Mouse (Mus musculus): ENCODE data around the gene Cc2d1a. TPM values are rescaled to one million over a fixed set of nuclear protein-coding genes. Genes with fewer than 3 reads are reported as not detected.

Cc2d1a gene
- polyA plus RNA-seq, 1 experiment from 2014 or later: 16.9 TPM

DNA sequence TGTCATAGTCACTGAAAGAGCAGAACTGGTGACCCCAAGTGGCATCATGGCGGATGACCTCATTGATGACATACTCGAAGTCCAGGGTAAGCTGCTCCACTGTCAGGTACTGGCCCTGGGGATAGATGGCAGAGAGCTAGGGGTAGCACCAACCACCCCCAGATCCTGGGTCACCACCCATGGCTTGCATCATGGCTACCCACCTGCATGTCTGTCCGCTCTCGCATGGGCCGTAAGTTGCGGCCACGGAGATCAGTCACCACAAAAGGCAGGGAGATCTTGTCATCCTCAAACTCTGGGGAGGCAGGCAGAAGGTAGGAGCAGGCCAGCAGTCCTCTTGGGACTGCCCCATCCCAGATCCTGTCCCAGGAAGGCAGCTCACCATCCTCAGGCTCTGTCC is 49.4 kb downstream of the Cc2d1a start:
- Histone ChIP-seq H3K4me3 (no peak overlapping the region), H3K9me3 (no peaks in the 10 kb centered on the region), H3K36me3 (peaks cover 82% of the 10 kb centered on the region), H3K27me3 (replicated peaks) (no peaks in the 10 kb centered on the region), H3K27ac (no peak overlapping the region; the same call in 1 of the 2 replicates), H3K4me1 (peaks cover 15% of the 10 kb centered on the region), H3K9ac (no peak overlapping the region), H3K4me2 (replicated peaks) (no peak overlapping the region)
- ATAC-seq (ENCODE audit: low FRiP score, low read depth): no peak
- WGBS: 94% methylated on average over 7 of the region's 7 CpGs

GRCm38 (mm10) chr8:84096061-84096460 is 51.7 kb downstream of the Cc2d1a start:
- ATAC-seq (ENCODE audit: low FRiP score, low read depth): no peak
- Histone ChIP-seq H3K4me1 (no peaks in the 10 kb centered on the region), H3K9ac (no peak overlapping the region), H3K4me2 (replicated peaks) (no peak overlapping the region), H3K4me3 (no peak overlapping the region), H3K27ac (no peak overlapping the region), H3K9me3 (no peaks in the 10 kb centered on the region), H3K36me3 (peaks cover 87% of the 10 kb centered on the region), H3K27me3 (replicated peaks) (no peaks in the 10 kb centered on the region)
- WGBS: 72% methylated on average over 8 of the region's 8 CpGs

DNA sequence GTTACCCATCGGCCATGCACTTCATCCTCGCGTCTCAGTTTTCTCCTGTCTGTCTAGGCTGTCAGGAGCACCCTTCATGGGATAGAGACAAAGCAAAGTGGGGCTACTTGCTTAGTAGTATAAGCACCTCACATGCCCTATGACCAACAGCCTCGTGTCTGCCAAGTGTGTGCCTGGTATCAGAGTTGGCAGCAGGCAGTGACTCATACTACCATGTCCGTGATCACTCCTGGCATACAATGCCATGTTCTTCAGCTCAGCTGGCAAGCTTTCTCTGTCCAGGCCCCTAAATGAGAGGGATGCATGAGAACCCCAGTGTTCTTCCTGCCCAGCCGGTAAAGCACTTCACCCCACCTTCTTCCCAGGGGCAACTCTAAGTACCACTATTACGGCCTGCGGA is 57.2 kb downstream of the Cc2d1a start:
- Histone ChIP-seq H3K36me3 (peaks cover 94% of the 10 kb centered on the region), H3K4me3 (no peak overlapping the region), H3K9me3 (no peaks in the 10 kb centered on the region), H3K4me2 (replicated peaks) (no peak overlapping the region), H3K4me1 (no peaks in the 10 kb centered on the region), H3K27ac (no peak overlapping the region), H3K27me3 (replicated peaks) (no peaks in the 10 kb centered on the region), H3K9ac (no peak overlapping the region)
- no peak for ATAC-seq (ENCODE audit: low FRiP score, low read depth)
- WGBS: 88% methylated on average over 8 of the region's 8 CpGs

- ATAC-seq (ENCODE audit: low FRiP score, low read depth): no peak
- no peaks in the 10 kb centered on the region for H3K27me3 ChIP-seq (replicated peaks)
- H3K9me3 ChIP-seq: no peaks in the 10 kb centered on the region
- no peak overlapping the region for H3K4me3 ChIP-seq
- H3K27ac ChIP-seq: no peak overlapping the region
- 87% methylated on average over 9 of the region's 9 CpGs for WGBS
- no peak overlapping the region for H3K9ac ChIP-seq
- H3K4me1 ChIP-seq: peaks cover 6% of the 10 kb centered on the region
- H3K36me3 ChIP-seq: peaks cover 85% of the 10 kb centered on the region
- H3K4me2 ChIP-seq (replicated peaks): no peak overlapping the region
These were observed 58.5 kb downstream of the Cc2d1a start for GRCm38 (mm10) chr8:84089277-84089676.

DNA sequence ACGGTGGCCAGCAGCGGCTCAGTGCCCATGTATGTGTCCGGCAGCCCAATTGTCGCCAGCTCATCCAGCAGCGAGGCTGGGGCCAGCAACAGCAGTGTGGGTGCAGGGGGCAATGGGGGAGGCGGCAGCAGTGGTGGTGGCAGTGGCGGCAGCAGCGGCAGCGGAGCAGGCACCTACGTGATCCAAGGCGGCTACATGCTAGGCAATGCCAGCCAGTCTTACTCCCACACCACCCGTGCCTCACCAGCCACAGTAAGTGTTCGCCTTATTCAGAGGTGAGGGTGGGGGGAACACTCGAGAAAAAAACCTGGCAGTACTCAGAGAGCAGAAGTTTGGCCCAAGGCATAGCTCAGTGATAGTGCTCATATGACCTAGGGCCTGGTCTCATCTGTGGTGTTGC is 59.9 kb downstream of the Cc2d1a start:
- H3K27me3 ChIP-seq (replicated peaks): no peaks in the 10 kb centered on the region
- peaks cover 84% of the 10 kb centered on the region for H3K36me3 ChIP-seq
- peaks cover 9% of the 10 kb centered on the region for H3K4me1 ChIP-seq
- H3K4me2 ChIP-seq (replicated peaks): no peak overlapping the region
- no peak for ATAC-seq (ENCODE audit: low FRiP score, low read depth)
- no peak overlapping the region for H3K27ac ChIP-seq
- H3K9me3 ChIP-seq: no peaks in the 10 kb centered on the region
- H3K4me3 ChIP-seq: no peak overlapping the region
- H3K9ac ChIP-seq: no peak overlapping the region
- 94% methylated on average over 14 of the region's 14 CpGs for WGBS

DNA sequence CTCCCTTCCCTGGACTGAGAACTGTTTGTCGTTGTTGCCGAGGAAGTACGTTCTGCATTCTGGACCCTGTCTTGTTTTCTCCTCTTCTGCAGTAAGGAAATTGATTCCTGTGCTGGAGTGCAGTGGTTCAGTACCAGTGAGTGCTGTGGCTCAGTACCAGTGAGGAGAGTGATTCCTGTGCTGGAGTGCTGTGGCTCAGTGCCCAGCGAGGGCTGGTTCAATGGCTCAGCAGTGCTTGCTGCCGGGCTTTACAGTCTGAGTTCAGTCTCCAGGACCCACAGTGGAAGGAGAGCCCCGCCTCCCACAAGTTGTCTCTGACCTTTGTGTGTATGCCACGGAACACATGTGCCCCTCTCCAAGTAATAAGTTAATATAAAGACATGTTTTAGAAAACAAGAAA is 60.6 kb downstream of the Cc2d1a start:
- no peak overlapping the region for H3K4me3 ChIP-seq
- no peak overlapping the region for H3K4me2 ChIP-seq (replicated peaks)
- peaks cover 84% of the 10 kb centered on the region for H3K36me3 ChIP-seq
- H3K27me3 ChIP-seq (replicated peaks): no peaks in the 10 kb centered on the region
- no peak for ATAC-seq (ENCODE audit: low FRiP score, low read depth)
- H3K9me3 ChIP-seq: no peaks in the 10 kb centered on the region
- no peak overlapping the region for H3K27ac ChIP-seq
- peaks cover 9% of the 10 kb centered on the region for H3K4me1 ChIP-seq
- H3K9ac ChIP-seq: no peak overlapping the region
- 89% methylated on average over 7 of the region's 7 CpGs for WGBS

GRCm38 (mm10) chr8:84084341-84085115 is 63.2 kb downstream of the Cc2d1a start:
- 34% methylated on average over 42 of the region's 42 CpGs for WGBS
- no peak overlapping the region for H3K27ac ChIP-seq
- H3K27me3 ChIP-seq (replicated peaks): no peaks in the 10 kb centered on the region
- peaks cover 77% of the 10 kb centered on the region for H3K36me3 ChIP-seq
- peaks cover 9% of the 10 kb centered on the region for H3K4me1 ChIP-seq
- H3K9ac ChIP-seq: peak overlapping the region; percentile 42; the same call in 1 of the 2 replicates
- H3K9me3 ChIP-seq: no peaks in the 10 kb centered on the region
- ATAC-seq (ENCODE audit: low FRiP score, low read depth): 0 out of 2 replicates have a peak, but pooled peaks have one; percentile 43
- peak overlapping the region; percentile 31; the same call in 1 of the 2 replicates for H3K4me2 ChIP-seq (replicated peaks)
- H3K4me3 ChIP-seq: no peak overlapping the region

DNA sequence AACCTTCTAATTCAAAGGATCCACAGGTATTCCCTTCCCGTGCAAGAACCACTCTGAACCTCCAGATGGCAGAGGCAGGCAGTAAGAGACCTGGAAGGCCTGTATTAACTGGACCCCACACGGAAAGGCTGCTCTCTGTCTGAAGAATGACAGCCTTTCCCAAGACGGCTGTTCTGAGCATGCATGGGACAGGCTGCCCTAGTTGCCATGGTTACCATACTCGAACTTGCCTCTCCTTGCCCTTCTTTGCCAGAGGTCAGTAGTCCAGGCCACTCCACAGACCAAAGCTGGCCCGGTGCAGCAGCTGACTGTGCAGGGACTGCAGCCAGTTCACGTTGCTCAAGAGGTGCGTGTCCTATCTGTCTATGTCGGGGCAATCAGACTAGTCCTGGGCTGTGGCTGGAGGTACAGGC is 63.9 kb downstream of the Cc2d1a start:
- Histone ChIP-seq H3K9ac (no peak overlapping the region), H3K9me3 (no peaks in the 10 kb centered on the region), H3K27ac (no peak overlapping the region), H3K27me3 (replicated peaks) (no peaks in the 10 kb centered on the region), H3K4me3 (no peak overlapping the region), H3K36me3 (peaks cover 75% of the 10 kb centered on the region), H3K4me1 (peaks cover 9% of the 10 kb centered on the region), H3K4me2 (replicated peaks) (no peak overlapping the region)
- 26% methylated on average over 8 of the region's 8 CpGs for WGBS
- ATAC-seq (ENCODE audit: low FRiP score, low read depth): no peak; the same call in 1 of the 2 replicates

MicroRNAs within 50 kb of the gene (microRNA counts, 519-probe panel; counts per million panel counts)
- microRNA mmu-miR-181c: 3,538 counts per million, percentile 73 among the panel's probes with 10 or more counts
- microRNA mmu-miR-709: 2,879 counts per million, percentile 70 among the panel's probes with 10 or more counts

Small RNA genes lying within 50 kb of the gene (microRNA-seq; reads per million reads assigned to microRNA genes)
- not detected for gene Gm25110
- gene Mir181c: 6,667 reads per million, percentile 94 among the genes with 10 or more reads in this experiment
- gene Mir181d: 4,445 reads per million, percentile 89 among the genes with 10 or more reads in this experiment
- not detected for gene Mir709

Other genes with a start within 250 kb of the Cc2d1a start
- gene Adgrl1, start 247.8 kb downstream of the Cc2d1a start, polyA plus RNA-seq (2016; fragmentation: Nextera tagmentation; extraction: Ambion mirVana): 34.8 and 37.0 TPM in 2 replicates
- 0.60 and 0.86 TPM in 2 replicates for gene Gm10644, start 192.7 kb downstream of the Cc2d1a start, polyA plus RNA-seq (2016; fragmentation: Nextera tagmentation; extraction: Ambion mirVana)
- 37.1 and 41.6 TPM in 2 replicates for gene Asf1b, start 192.4 kb downstream of the Cc2d1a start, polyA plus RNA-seq (2016; fragmentation: Nextera tagmentation; extraction: Ambion mirVana)
- gene Prkaca, start 174.9 kb downstream of the Cc2d1a start, polyA plus RNA-seq (2016; fragmentation: Nextera tagmentation; extraction: Ambion mirVana): 215 and 218 TPM in 2 replicates
- gene Samd1, start 150.3 kb downstream of the Cc2d1a start, polyA plus RNA-seq (2016; fragmentation: Nextera tagmentation; extraction: Ambion mirVana): 9.7 and 9.8 TPM in 2 replicates
- 0.83 and 0.95 TPM in 2 replicates for gene 1700067K01Rik, start 146.4 kb downstream of the Cc2d1a start, polyA plus RNA-seq (2016; fragmentation: Nextera tagmentation; extraction: Ambion mirVana)
- 0.54 TPM in 1 of 2 replicates, not detected in the other for gene 2210011C24Rik, start 135.8 kb downstream of the Cc2d1a start, polyA plus RNA-seq (2016; fragmentation: Nextera tagmentation; extraction: Ambion mirVana)
- gene Palm3, start 126.5 kb downstream of the Cc2d1a start, polyA plus RNA-seq (2016; fragmentation: Nextera tagmentation; extraction: Ambion mirVana): 10.2 and 10.8 TPM in 2 replicates
- 0.28 and 0.29 TPM in 2 replicates for gene Il27ra, start 105.3 kb downstream of the Cc2d1a start, polyA plus RNA-seq (2016; fragmentation: Nextera tagmentation; extraction: Ambion mirVana)
- not detected in 2 replicates for gene Rln3, start 102.9 kb downstream of the Cc2d1a start, polyA plus RNA-seq (2016; fragmentation: Nextera tagmentation; extraction: Ambion mirVana)
- 1.6 and 2.2 TPM in 2 replicates for gene Gm10643, start 82.8 kb downstream of the Cc2d1a start, polyA plus RNA-seq (2016; fragmentation: Nextera tagmentation; extraction: Ambion mirVana)
- gene Rfx1, start 81.1 kb downstream of the Cc2d1a start, polyA plus RNA-seq (2016; fragmentation: Nextera tagmentation; extraction: Ambion mirVana): 9.1 and 9.3 TPM in 2 replicates
- 18.0 and 19.6 TPM in 2 replicates for gene Dcaf15, start 43.2 kb downstream of the Cc2d1a start, polyA plus RNA-seq (2016; fragmentation: Nextera tagmentation; extraction: Ambion mirVana)
- gene Podnl1, start 21.9 kb downstream of the Cc2d1a start, polyA plus RNA-seq (2016; fragmentation: Nextera tagmentation; extraction: Ambion mirVana): 0.28 and 0.37 TPM in 2 replicates
- gene 4930432K21Rik, start 89 bp upstream of the Cc2d1a start, polyA plus RNA-seq (2016; fragmentation: Nextera tagmentation; extraction: Ambion mirVana): 1.9 and 2.0 TPM in 2 replicates
- 5.3 and 6.3 TPM in 2 replicates for gene Nanos3, start 37.3 kb upstream of the Cc2d1a start, polyA plus RNA-seq (2016; fragmentation: Nextera tagmentation; extraction: Ambion mirVana)
- gene Zswim4, start 89.1 kb upstream of the Cc2d1a start, polyA plus RNA-seq (2016; fragmentation: Nextera tagmentation; extraction: Ambion mirVana): 52.8 and 57.9 TPM in 2 replicates
- gene D8Ertd738e, start 101.8 kb upstream of the Cc2d1a start, polyA plus RNA-seq (2016; fragmentation: Nextera tagmentation; extraction: Ambion mirVana): 256 and 282 TPM in 2 replicates
- gene Mri1, start 109.4 kb upstream of the Cc2d1a start, polyA plus RNA-seq (2016; fragmentation: Nextera tagmentation; extraction: Ambion mirVana): 60.7 and 63.3 TPM in 2 replicates
- 18.1 and 25.1 TPM in 2 replicates for gene Ccdc130, start 122.4 kb upstream of the Cc2d1a start, polyA plus RNA-seq (2016; fragmentation: Nextera tagmentation; extraction: Ambion mirVana)
- 19.6 and 20.5 TPM in 2 replicates for gene Cacna1a, start 240.5 kb upstream of the Cc2d1a start, polyA plus RNA-seq (2016; fragmentation: Nextera tagmentation; extraction: Ambion mirVana)